Mouse (Mus musculus): ENCODE results near the gene Ptprc.

The Ptprc gene
- long read RNA-seq, experiment 1, partial matches to known transcripts = 4 of 4 reads
- long read RNA-seq, experiment 1, other reads (novel, unspliced or antisense) = 0 of 4 reads
- long read RNA-seq, experiment 2, partial matches to known transcripts = 4 of 5 reads
- long read RNA-seq, experiment 2, other reads (novel, unspliced or antisense) = 1 of 5 reads

DNA sequence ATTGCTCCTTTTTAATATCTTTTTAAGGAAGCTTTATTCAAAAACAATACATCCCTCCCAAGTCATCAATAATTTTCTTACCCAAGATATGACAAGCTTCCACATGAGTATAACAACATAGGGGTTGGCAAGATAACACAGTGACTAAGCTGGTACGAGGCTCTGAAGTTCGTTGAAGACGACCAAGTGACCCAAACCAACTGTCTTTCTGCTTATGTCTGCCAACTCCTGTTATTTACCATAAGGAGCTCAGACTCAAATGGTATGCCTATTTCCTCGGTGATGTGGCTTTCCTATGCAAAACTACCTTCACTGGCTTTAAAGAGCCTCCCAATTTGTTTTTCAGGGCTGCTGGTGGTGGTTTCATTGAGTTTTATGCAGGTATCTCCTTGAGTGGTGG is at the start of gene Ptprc:
Gene Ptprc, minus strand, starts transcription at position 215 of the 400 bp plus-strand sequence.
- intact Hi-C loops (cut with DNase I) = no loop called here

- intact Hi-C loops (cut with DNase I) = no loop called here
Observed at GRCm38 (mm10) chr1:138214736-138215458, 39.4 kb upstream of the Ptprc start.

DNA sequence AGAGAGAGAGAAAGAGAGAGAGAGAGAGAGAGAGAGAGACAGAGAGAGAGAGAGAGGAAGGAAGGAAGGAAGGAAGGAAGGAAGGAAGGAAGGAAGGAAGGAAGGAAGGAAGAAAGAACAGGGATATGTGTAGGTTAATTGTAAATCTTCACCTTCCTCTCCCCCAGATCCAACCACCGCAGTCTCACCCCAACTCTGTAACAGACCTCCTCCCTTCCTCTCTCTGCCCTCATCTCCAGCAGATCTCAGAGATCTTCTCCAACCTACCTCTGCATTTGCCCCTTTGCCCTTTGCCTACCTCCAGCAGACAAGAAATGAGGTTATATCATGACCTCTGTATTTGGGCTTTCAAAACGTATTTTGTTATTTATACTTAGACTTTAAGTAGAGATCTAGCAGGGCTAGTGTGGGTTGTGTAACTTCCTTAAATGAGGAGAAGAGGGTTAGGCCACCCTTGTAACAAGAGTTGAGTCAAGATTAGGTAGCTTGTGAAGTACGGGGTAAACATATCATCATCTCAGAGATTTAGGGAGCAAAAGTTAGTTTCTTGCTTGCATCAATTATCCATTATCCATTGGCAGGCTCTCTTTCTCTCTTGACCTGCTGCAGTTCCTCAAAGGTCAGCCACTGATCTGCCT is 35.0 kb upstream of the Ptprc start:
- intact Hi-C loops (cut with DNase I) = no loop called here

- intact Hi-C loops (cut with DNase I) = no loop called here
Observed at GRCm38 (mm10) chr1:138209751-138210150, 34.2 kb upstream of the Ptprc start.

DNA sequence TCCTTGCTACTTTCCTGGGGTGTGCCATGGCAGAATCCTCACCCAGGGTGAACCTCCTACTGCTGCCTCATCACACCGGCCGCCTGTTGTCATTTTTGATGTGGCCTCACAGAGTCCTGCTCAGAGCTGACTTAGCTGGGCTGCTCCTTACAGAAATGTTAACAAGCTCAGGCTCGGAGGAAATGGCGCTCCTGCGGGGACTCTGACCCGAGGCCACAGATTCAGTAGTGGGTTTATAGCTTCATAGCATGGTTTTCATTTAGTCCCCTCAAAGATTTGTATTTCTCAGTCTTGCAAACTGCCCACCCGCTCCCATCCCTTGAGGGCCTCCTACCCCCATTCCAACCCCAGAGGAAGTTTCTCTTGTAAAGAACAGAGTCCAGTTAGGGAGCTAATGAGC is 30.5 kb upstream of the Ptprc start:
- intact Hi-C loops (cut with DNase I) = no loop called here

DNA sequence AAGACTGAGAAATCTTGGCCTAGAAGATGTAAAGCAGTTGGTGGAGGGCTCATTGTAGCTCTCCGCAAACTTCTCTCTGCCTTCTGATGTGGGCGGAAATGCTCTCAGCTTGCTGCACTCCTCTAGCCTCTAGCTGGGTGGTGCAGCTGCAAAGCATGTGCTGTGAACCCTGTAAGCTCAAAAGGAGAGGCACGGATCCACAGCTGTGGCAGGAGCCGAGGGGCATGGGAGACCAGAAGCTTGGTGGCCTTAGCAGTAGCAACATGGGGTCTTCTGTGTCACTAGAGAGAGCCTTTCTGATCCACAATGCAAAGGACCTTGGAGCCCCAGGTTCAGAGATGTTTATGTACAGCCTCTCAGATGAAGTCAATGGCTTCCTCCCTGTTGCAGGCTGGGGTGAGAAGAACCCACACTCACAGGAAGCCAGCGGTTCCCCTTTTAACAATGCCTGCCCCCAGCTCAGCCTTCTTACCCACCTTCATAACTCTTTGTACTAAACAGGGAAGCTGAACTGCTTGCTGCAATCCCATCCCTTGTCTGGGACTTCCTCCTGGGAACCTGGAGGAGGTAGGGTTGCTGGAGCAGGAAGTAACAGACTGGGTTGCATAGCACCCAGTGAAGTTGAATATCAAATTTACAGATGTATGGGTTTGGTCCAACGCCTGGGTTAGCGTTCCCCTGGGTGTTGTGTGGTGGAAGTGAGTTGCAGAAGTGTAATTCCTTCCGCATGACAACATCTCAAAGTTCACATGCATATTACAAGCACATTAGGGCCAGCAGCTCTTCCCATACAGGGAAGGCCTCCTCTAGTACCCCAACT is 16.4 kb upstream of the Ptprc start:
- intact Hi-C loops (cut with DNase I) = no loop called here

GRCm38 (mm10) chr1:138188131-138188530 is 12.6 kb upstream of the Ptprc start:
- intact Hi-C loops (cut with DNase I) = no loop called here

DNA sequence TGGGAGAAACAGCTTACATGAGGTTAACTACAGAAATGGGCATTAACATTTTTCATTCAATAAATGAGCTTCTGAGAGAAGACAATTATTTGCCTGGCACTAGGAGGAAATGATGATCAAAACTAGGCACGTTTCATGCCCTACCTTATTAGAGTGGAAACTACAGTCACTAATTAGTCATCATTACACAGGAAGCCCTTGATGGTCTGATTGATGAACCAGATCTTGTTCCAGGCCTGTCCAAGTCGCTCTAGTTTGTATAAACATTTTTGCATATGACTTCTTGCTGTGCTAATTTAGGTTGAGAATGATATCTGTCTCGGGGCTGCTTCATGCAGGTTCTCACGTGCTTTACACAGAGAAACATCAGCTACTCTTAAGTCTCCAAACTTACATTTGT is 10.4 kb upstream of the Ptprc start:
- intact Hi-C loops (cut with DNase I) = no loop called here

DNA sequence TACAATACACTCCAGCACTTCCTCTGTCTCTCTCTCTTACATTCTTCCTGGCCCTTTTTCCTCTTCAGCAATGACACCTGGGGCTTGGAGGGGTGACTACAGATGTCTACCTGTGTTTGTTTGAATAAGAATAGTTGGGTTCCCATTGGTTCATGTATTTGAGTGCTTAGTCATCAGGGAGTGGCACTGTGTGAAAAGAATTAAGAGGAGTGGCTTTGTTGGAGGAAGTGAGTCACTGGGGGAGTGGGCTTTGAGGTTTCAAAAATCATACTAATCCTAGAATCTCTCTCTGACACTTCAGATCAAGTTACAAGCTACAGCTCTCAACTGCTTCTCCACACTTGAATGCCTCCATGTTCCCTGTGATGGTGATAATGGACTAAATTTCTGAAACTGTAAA is 4.6 kb upstream of the Ptprc start:
- intact Hi-C loops (cut with DNase I) = no loop called here

- intact Hi-C loops (cut with DNase I) = no loop called here
Observed at GRCm38 (mm10) chr1:138174705-138175492, 609 bp downstream of the Ptprc start.

DNA sequence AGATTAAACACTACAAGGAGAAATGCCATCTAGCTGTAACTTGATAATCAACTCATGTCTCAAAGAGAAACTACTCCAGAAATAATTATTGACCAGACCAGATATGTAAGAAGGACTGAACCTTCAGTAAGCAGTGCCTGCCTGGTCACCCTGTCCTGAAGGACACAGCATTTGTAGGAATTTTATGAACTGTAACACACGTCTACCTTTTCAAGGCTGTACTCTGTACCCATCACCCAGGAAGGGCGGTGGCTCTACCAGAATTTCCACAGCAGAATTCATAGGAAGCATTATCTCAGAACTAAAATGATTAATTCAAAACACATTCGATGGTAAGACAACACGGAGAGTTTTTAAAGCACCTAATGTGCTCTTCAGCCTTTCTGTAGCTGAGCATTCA is 1.4 kb downstream of the Ptprc start:
- intact Hi-C loops (cut with DNase I) = no loop called here

- intact Hi-C loops (cut with DNase I) = no loop called here
Observed at GRCm38 (mm10) chr1:138173669-138174068, 1.8 kb downstream of the Ptprc start.

- intact Hi-C loops (cut with DNase I) = no loop called here
Observed at GRCm38 (mm10) chr1:138172547-138172946, 3.0 kb downstream of the Ptprc start.

DNA sequence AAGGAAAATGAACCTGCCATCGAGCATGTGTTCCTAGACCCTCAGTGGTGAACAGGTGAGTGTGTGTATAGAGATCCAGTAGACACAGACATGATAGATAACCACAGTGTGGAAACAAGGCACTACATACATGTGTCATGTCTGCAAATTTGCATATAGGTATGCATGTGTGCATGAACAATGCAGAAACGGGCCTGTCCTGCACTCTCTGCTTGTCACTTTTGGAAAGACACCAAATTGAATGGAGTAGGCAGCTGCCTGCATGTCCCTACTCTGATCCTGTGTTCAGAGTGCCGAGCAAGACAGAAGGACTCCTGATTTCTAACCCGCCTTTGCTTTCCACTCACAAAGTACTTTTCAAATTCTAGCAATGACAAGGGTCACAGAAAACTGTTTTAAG is 3.4 kb downstream of the Ptprc start:
- intact Hi-C loops (cut with DNase I) = no loop called here

- intact Hi-C loops (cut with DNase I) = no loop called here
Observed at GRCm38 (mm10) chr1:138166233-138166771, 9.2 kb downstream of the Ptprc start.

DNA sequence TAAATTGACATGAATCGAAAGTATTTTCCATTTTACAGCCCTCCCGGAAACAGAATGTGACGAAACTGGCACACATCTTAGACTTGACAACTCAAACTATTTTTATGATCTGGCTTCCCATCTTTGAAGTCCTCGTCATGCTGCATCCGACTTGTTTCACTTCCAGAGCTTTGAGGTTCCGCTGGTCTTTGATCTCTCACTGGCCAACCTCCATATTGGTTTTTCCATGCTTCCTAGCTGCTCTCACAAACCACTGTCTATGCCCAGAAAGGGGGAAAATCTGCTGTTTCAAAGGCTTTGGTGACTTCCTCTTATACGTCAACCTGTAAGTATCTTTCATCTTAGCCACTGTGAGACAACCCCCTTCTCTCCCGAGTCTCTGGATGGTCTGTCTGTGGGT is 12.9 kb downstream of the Ptprc start:
- intact Hi-C loops (cut with DNase I) = no loop called here

DNA sequence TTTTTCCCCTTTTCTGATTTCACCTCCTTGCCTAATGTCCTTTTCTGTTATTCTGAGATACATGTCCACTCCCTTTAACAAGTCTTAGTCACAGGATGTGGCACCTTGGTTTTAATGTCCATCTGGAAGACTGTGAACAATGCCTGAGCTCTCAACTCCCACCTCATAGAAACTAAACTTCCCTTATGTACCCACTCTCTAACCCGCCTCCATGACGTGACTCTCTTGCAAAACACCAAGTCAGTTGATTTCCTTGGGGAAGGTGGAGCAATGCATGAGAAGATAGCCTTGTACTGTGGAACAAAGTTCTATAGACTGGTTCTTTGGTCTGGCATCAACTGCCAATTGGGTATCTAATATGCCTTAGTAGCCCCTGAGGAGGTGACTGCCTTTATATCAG is 16.6 kb downstream of the Ptprc start:
- intact Hi-C loops (cut with DNase I) = no loop called here

- intact Hi-C loops (cut with DNase I) = no loop called here
Observed at GRCm38 (mm10) chr1:138158236-138158635, 17.3 kb downstream of the Ptprc start.

DNA sequence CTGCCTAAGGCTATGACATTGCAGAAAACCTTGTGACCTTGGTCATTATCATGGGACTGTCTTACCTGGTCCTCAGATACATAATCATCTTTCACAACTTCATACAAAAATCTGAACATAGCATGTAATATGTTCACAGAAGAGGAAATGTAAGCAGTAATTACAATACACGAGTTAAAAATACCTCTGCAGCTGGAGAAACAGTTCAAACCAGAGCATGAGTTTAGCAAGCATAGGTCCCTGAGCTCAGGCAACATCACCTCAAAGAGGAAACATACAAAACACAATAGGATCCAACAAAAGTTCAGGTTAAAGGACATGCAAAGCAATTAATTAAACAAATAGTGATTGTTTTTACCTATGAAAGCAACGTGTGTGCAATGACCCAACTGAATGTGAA is 17.8 kb downstream of the Ptprc start:
- intact Hi-C loops (cut with DNase I) = no loop called here

GRCm38 (mm10) chr1:138157008-138157407 is 18.5 kb downstream of the Ptprc start:
- intact Hi-C loops (cut with DNase I) = no loop called here
